In genomic region chr7:143024293-143024692, GRCm38 (mm10) we compare ENCODE assay signal across 40 mouse cellular contexts. TPM values are rescaled to one million over a fixed set of nuclear protein-coding genes. Genes with fewer than 3 reads are reported as not detected.
"Had no signal": no experiment of that assay in that cellular context is flagged by ENCODE, and none has a peak within 500 bp of the region (broad histone marks: within the 10 kb centered on the region; RNA-seq: fewer than 3 reads in every experiment).

No protein-coding gene starts in this region.

- ATAC-seq: hindbrain, embryonic 16.5 days; hindbrain, postnatal 0 days; inflammation-experienced regulatory T-cells, adult 6 months; intestine, embryonic 15.5 days; intestine, embryonic 16.5 days; intestine, postnatal 0 days had no signal

- H3K9me3 ChIP-seq: heart, embryonic 13.5 days; heart, embryonic 15.5 days; hindbrain, embryonic 10.5 days; hindbrain, embryonic 12.5 days; hindbrain, embryonic 13.5 days; hindbrain, embryonic 15.5 days; intestine, embryonic 15.5 days; kidney, embryonic 15.5 days had no signal

- H3K9ac ChIP-seq: heart, embryonic 12.5 days; heart, embryonic 13.5 days; heart, embryonic 15.5 days; hindbrain, embryonic 12.5 days; hindbrain, embryonic 13.5 days; hindbrain, embryonic 14.5 days; hindbrain, embryonic 15.5 days; intestine, embryonic 15.5 days; kidney, embryonic 15.5 days had no signal

- H3K27ac ChIP-seq: heart, embryonic 13.5 days; heart, embryonic 15.5 days; hindbrain, embryonic 10.5 days; hindbrain, embryonic 12.5 days; hindbrain, embryonic 13.5 days; hindbrain, embryonic 14.5 days; hindbrain, embryonic 15.5 days; hindbrain, postnatal 0 days; intestine, embryonic 15.5 days; kidney, embryonic 15.5 days; kidney, postnatal 0 days; layer of hippocampus, adult 2 months; left cerebral cortex, adult 2 months had no signal

- H3K4me1 ChIP-seq: hindbrain, embryonic 10.5 days; hindbrain, embryonic 12.5 days; hindbrain, embryonic 13.5 days; hindbrain, embryonic 15.5 days; intestine, embryonic 15.5 days had no signal

- H3K4me3 ChIP-seq: heart, embryonic 12.5 days; heart, embryonic 13.5 days; heart, embryonic 15.5 days; hindbrain, embryonic 10.5 days; hindbrain, embryonic 12.5 days; hindbrain, embryonic 13.5 days; hindbrain, embryonic 15.5 days; intestine, embryonic 15.5 days; kidney, embryonic 15.5 days; layer of hippocampus, adult 2 months; left cerebral cortex, adult 2 months had no signal

- H3K27me3 ChIP-seq: heart, embryonic 12.5 days; heart, embryonic 13.5 days; heart, embryonic 15.5 days; hindbrain, embryonic 12.5 days; hindbrain, embryonic 13.5 days; hindbrain, embryonic 15.5 days; intestine, embryonic 15.5 days; kidney, embryonic 15.5 days had no signal

- H3K4me2 ChIP-seq: heart, embryonic 12.5 days; heart, embryonic 13.5 days; heart, embryonic 15.5 days; hindbrain, embryonic 12.5 days; hindbrain, embryonic 13.5 days; hindbrain, embryonic 14.5 days; hindbrain, embryonic 15.5 days; intestine, embryonic 15.5 days; kidney, embryonic 15.5 days had no signal

- DNase-seq: heart, postnatal 10 days; heart, postnatal 14 days; heart, postnatal 36 days; heart, postnatal 4 days; kidney, adult 11 months; kidney, adult 18-20 months; kidney, adult 2 months; kidney, adult 8-10 months; kidney, adult 9 months; kidney, postnatal 10 days; kidney, postnatal 14 days; kidney, postnatal 25 days; kidney, postnatal 36 days; kidney, postnatal 4 days; layer of hippocampus, adult 9-11 months; layer of hippocampus, postnatal 36 days had no signal

- H3K36me3 ChIP-seq: heart, embryonic 15.5 days; hindbrain, embryonic 12.5 days; intestine, embryonic 15.5 days; kidney, embryonic 15.5 days had no signal

RNA-seq across cellular contexts. Expression of gene Tspan32, which starts 19.4 kb away (rescaled TPM):
- total RNA-seq: layer of hippocampus, postnatal 10 days; layer of hippocampus, postnatal 25 days had no signal

RNA-seq across cellular contexts. Expression of gene Ascl2, which starts 55.2 kb away (rescaled TPM):
- total RNA-seq: heart, postnatal 10 days; heart, postnatal 25 days; heart, postnatal 36 days; heart, postnatal 4 days; hematopoietic stem cell, adult 5-6 weeks; left cerebral cortex, adult 18-20 months had no signal
- polyA plus RNA-seq: heart, postnatal 0 days had no signal
